Mouse (Mus musculus) cerebellum, adult 9-11 months (tissue): ENCODE results near the gene Sipa1l1.
"Not testable (repeated sequence)": the region's sequence is repeated elsewhere in the genome, so short reads cannot be mapped to it uniquely, and the experiment has no call there.

Experiments used
- DNase-seq: peaks from one replicate; pipeline ENCODE4 v3.0.0; 2022

Gene Sipa1l1

DNA sequence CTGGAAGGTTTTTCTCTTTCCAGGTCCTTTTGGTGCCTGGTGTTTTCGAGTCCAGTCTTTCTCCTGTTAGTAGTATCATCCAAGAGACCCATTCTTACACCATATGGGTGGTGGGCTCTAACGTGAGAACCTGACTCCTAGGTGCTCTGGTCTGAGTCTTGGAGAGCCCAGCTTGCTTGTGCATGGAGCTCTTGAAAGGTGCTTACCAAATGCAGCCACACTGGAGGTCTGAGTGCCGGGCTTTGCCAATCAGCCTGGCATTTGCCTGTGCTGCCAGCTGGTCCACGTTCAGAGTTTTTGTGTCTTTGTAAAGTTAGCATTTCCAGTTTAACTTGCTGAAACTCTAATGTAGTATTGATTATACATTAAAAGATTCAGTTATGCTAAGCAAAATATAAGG lies 9.5 kb downstream of the Sipa1l1 start:
- no peak for DNase-seq

DNA sequence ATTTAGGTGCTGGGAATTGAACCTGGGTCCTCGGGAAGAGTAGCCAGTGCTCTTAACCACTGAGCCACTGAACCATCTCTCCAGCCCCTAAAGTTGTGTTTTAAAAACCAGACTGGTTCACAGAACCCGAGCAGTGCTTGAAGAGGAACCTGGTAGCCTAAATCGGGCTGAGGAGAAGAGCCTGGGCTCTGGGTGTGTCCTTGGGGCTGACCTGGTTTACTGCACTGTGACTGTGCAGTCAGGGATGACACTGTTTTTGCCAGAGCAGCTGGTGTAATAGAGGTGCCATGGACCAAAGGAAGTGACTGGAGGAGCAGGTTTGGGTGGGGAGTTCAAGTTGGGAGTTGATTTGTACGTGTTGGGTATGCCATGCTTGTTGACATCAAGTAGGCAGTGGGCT lies 10.5 kb downstream of the Sipa1l1 start:
- DNase-seq: no peak

GRCm38 (mm10) chr12:82186156-82186555 lies 17.0 kb downstream of the Sipa1l1 start:
- DNase-seq: not testable (repeated sequence)

DNA sequence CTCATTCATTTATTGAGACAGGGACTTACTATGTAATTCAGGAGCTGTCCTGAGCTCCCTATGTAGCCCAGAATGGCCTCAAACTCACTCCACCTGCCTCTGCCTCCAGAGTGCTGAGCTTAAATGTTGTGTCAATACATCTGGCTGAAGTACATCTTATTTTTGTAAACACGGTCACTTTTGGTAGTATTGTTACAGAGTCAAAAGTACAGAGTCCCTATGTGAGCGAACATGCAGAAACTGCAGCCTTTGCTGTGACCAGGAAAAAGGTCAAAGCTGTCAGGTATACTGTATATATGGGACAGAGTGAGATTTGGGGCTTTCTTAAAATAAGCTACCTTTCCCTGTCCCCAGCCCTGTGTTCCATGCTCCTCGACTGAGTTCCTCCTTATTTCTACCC lies 17.6 kb downstream of the Sipa1l1 start:
- no peak for DNase-seq

DNA sequence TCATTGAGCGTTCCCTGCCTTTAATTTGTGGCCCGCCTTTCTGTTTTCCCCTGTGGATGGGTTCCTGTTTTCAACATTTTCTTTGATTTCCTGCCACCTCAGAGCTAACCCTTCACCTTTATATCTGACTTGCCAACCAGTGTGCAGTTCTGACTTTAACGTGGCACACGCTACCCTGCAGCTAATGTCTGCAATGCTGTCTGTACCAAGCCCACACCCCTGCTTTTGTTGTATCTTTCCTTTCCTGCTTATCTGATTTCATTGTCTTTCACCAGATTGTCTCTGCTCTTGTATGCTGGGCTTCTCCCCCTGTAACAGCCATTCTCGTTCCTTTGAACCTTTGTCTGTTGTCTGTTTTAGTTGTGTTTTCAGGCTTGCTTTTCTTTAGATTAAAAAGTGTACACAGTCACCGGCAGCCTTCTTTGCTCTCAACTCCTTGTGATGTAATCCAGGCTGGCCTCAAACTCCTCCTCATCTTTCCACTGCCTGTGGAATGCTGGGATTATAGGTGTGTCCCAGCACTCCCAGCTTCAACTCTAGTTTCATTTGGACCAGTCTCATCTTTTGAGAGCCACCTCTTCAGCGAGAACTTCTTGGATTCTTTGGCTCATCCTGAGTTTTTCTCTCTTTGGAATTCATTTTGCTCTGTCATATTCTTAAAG lies 18.2 kb downstream of the Sipa1l1 start:
- DNase-seq: no peak

- no peak for DNase-seq
Measured at GRCm38 (mm10) chr12:82188321-82189075, 19.4 kb downstream of the Sipa1l1 start.

DNA sequence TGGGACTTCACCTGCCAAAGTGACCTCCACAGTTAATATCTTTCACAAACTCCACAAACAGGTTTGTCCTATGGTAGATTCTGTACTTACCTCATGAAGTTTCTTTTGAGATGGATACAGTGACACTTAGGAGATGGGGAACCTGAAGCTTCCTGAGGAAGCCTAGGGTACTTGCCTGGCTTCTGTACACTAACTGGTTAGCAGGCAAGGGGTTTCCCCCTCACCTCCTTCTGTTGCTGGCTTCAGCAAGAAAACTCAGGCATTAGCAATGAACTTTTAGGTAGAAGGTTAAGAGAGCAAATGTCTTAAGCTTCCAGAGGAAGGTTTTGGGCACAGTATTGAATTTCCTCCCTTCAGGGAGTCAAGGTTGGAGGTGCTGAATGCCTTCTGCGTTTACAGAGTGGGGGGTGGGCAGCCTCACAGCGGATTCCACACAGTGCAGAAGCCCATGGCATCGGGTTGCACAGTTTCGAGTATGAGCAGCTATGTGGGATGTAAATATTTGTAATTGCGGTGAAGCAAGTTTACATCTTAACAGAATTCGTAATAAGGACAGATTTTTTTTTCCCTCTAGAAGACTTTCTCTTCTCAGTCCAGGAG lies 20.1 kb downstream of the Sipa1l1 start:
- DNase-seq: no peak

DNA sequence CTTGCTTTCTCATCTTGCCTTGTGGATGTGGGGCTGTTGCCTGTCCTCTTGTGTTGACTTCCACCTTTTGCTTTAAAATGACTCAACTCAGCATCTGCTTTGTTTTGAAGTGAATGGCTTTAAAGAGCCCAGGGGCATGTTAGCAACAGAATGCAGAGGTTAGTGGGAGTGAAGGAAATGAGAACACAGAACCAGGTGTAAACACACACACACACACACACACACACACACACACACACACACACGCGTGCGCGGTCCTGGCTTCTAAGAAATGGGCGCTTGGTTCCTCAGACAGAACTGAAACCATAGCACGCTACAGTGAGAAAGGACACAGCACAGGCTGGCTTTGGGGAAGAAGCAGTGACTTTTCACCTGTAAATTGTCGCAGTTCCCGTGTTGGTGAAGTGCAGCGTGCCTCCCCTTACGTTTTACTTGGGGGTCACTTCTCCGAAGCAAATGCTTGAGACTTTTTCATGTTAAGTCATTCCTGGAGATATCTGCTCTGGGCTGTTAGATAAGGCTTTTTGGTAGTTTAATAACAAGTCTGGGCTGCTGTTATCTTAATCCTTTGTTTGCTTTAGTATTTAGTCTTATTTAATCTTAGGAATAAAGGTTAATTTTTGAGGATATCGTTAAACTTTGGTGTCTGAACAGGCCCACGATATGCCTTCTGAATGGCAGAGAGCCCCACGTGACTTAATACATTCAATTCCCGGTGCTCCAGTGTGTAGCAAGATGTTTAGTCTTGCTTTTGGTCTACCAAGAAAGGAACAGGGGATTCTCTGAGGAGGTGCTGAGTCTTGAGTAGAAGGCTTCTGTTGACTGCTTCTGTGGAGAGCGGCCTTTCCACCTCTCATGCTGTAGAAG lies 20.8 kb downstream of the Sipa1l1 start:
- no peak for DNase-seq

DNA sequence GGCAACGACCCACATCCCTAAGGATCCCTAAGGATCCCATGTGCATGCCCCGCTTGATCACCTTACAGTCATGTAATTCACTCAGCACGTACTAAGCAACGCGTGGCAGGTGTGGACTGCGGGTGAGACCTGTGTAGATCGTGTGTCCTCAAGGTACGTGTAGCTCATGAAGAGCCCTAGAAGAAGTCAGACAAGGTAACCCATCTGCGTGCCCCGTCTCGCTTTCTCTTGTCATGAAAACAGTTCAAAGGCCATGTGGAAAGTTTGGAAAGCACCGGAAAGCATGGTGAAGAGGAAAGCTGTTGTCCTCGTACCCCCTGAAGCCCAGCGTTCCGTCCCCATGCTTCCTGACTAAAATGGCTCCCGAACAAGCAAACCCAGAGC lies 21.5 kb downstream of the Sipa1l1 start:
- no peak for DNase-seq

DNA sequence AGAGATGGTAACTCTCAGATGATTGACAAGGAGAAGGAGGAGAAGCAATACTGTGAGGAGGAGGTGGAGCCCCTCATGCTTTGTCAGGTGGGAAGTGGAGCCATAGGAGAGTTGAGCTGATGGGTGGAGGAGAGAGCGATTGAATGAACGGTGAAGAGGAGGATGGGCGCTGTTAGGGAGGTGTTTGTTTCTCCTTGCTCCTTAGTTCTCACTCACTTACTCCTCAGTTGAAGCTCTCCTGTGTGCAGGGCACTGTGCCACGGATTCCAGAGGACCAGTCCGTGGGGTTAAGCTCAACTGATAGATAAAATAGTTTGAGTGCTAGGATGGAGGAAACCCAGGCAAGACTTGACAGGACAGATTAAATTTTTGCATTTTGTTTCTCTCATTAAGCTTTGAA lies 22.6 kb downstream of the Sipa1l1 start:
- DNase-seq: no peak

DNA sequence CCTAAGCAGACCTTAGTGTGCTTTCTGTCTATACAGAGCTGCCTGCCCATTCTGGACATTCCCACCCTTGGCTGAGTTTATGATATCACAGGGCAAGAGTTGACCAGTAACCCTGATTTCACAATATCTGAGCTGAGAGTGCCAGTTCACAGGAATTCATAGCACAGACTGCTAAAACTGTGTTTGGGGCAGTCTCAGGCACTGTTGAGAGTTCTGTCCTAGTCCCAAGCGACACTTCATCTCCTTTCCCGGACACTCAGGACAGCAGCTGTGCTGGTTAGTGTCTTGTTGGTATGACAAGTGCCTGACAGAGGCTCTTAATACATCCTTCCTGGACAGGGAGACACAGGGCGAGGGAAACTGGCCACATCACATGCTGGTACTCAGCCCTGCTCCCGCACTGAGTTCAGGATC lies 23.5 kb downstream of the Sipa1l1 start:
- DNase-seq: no peak

DNA sequence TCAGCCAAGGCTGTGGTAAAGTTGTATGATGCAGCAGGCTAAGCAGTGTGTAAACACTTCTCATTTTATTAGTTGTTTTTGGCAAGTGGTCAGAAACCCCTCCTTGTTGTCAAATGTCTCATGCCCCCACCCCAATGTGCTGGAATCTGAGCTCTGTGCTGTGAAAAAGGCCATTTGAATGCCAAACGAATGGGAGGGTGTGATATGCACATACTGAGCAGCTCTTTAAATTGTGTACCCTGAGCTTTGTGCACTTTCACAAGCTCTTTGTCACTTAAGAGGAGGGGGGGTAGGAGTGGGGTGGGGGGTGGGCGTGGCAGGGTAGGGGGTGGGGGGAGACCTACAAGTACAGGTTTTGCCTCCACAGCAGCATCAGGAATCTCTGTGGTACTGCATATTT lies 24.4 kb downstream of the Sipa1l1 start:
- DNase-seq: no peak

DNA sequence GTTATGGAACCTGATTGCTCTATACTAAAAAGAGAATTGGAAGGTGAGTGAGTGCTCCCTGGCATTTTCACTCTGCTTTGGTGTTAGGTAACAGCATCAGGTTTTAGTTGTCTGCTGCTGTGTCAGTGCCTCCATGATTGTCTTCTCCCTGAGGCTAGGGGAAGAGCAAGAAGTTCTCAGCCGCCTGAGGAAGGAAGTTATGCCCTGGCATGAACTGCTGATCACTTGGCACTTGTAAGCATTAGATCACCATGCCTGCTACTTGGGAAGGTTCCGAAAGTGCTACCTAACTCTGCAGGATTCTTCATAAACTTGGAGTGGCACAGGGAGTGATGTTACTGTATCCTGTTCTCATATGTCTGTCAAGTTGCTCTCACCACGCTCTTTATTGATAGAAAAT lies 25.8 kb downstream of the Sipa1l1 start:
- no peak for DNase-seq

DNA sequence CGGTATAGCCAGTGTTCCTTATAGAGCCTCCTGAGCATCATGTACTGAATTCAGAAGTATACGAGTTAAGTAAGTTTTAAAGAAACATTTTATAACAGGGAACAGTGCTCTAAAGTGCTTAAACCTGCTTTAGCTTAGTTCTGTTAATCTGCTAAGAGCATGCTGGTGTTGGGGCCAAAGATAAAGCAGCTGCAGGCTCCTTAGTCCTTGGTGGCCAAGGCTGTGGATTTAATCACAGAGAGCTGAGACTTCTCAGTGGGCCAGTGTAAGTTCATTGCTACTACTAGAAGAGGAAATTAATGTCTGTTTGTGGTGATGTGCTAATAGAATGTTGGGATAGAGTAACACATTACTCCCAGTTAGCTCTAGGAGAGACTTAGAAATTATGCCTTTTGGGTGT lies 27.1 kb downstream of the Sipa1l1 start:
- DNase-seq: no peak

DNA sequence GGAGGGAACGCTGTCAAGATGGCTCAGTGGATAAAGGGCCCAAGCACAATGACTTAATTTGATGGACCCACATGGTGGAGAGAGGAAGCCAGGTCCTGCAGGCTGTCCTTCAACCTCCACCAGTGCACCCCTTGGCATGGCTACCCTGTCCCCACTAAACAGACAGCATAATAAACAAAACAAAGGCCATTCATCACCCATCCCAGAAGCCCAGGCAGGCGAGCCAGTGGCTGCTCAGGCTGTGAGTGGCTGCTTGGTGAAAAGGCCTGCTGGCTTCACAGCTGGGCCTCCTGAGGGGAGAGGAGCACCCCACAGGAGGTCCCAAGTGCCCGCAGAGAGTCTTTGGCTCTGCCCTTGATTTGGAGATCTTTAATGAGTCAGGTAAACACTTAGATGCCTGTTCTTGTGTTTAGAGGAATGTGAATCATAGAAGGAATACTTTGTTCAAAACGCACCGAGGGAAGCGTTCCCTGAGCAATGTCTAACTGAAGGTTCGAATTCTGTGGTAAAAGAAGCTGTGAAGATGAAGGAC lies 27.6 kb downstream of the Sipa1l1 start:
- no peak for DNase-seq

- no peak for DNase-seq
Measured at GRCm38 (mm10) chr12:82197207-82197606, 28.1 kb downstream of the Sipa1l1 start.

- no peak for DNase-seq
Measured at GRCm38 (mm10) chr12:82199286-82199685, 30.2 kb downstream of the Sipa1l1 start.

DNA sequence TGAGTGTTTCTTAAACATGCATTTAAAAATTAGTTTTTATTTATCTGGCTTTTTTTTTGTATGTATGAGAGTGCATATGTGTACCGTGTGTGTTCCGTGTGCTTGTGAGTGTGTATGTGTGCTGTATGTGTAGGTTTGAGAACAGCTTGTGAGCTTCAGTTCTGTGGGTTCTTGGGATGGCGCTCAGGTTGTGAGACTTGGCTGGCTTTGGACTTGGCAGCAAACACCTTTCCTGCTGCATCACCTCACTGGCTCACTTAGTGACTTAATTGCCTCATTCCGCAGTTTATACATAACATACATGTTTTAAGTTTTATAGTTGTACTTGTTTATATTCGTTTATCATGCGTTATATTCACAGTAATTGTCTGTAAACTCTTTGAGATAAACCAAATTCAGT lies 35.0 kb downstream of the Sipa1l1 start:
- DNase-seq: peak; percentile 12

GRCm38 (mm10) chr12:82206857-82207647 lies 37.9 kb downstream of the Sipa1l1 start:
- DNase-seq: no peak

GRCm38 (mm10) chr12:82208046-82208445 lies 38.9 kb downstream of the Sipa1l1 start:
- no peak for DNase-seq

DNA sequence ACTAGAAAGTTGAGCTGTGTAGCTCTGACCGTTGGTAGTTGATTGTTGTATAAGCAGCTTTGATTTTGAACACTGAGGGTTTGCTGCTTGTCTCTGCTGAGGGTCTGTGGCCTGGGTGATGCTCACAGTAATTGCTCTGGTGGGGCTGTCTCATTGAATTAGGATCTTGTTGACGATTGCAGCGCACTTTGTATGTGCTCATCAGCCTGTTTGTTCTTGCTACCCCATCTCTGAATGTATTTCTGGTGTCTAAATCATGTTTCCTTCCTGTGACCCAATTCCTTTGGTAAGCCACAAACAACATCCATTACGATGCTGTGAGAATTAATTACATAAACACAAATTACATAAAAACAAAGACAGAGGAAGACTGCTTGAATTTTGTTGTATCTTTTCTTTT lies 39.5 kb downstream of the Sipa1l1 start:
- DNase-seq: no peak

GRCm38 (mm10) chr12:82209753-82210152 lies 40.6 kb downstream of the Sipa1l1 start:
- no peak for DNase-seq
